Mouse (Mus musculus): ENCODE results near the gene Olfr364-ps1. TPM values are rescaled to one million over a fixed set of nuclear protein-coding genes. Genes with fewer than 3 reads are reported as not detected.

The Olfr364-ps1 gene
- not detected in 2 replicates for polyA plus RNA-seq (2015; fragmentation: Nextera tagmentation; extraction: Ambion mirVana)

GRCm38 (mm10) chr2:37139022-37139421 is at the start of gene Olfr364-ps1:
Gene Olfr364-ps1, plus strand, starts transcription at chr2:37139322.
- 53% methylated on average over 3 of the region's 3 CpGs for WGBS (ENCODE audit: insufficient replicate concordance)
- Histone ChIP-seq H3K36me3 (ENCODE audit: control insufficient read depth, insufficient read depth) (no peaks in the 10 kb centered on the region), H3K9me3 (replicated peaks; ENCODE audit: control insufficient read depth, low read length) (no peaks in the 10 kb centered on the region)

GRCm38 (mm10) chr2:37117810-37118209 is 21.3 kb upstream of the Olfr364-ps1 start, which contains the start of gene Olfr362:
Gene Olfr362, minus strand, starts transcription at chr2:37117910.
- Histone ChIP-seq H3K4me1 (ENCODE audit: control insufficient read depth, low read depth, low read length) (no peaks in the 10 kb centered on the region), H3K27ac (ENCODE audit: low read length) (no peak within 1 kb of the TSS), H3K27me3 (ENCODE audit: control insufficient read depth, insufficient read depth, low read depth, low read length) (no peaks in the 10 kb centered on the region), H3K36me3 (ENCODE audit: control insufficient read depth, insufficient read depth) (no peaks in the 10 kb centered on the region), H3K4me2 (ENCODE audit: low read depth, low read length) (no peak within 1 kb of the TSS), H3K9ac (ENCODE audit: low read depth, low read length) (no peak within 1 kb of the TSS), H3K9me3 (replicated peaks; ENCODE audit: control insufficient read depth, low read length) (no peaks in the 10 kb centered on the region; the same call in 1 of the 2 replicates), H3K4me3 (ENCODE audit: low read depth, low read length) (no peak within 1 kb of the TSS)
- WGBS (ENCODE audit: insufficient replicate concordance), result 76% methylated on average over 1 of the region's 1 CpGs
- no peak for ATAC-seq (ENCODE audit: low read depth)

More at GRCm38 (mm10) chr2:37139022-37139421, at the start of gene Olfr364-ps1:
- ATAC-seq (ENCODE audit: low read depth), result no peak
- Histone ChIP-seq H3K4me1 (ENCODE audit: control insufficient read depth, low read depth, low read length) (no peaks in the 10 kb centered on the region), H3K9ac (ENCODE audit: low read depth, low read length) (no peak within 1 kb of the TSS), H3K4me2 (ENCODE audit: low read depth, low read length) (no peak within 1 kb of the TSS), H3K27me3 (ENCODE audit: control insufficient read depth, insufficient read depth, low read depth, low read length) (no peaks in the 10 kb centered on the region), H3K27ac (ENCODE audit: low read length) (no peak within 1 kb of the TSS), H3K4me3 (ENCODE audit: low read depth, low read length) (no peak within 1 kb of the TSS)

- H3K4me3 ChIP-seq (ENCODE audit: low read depth, low read length), result no peak within 1 kb of the TSS
- no peaks in the 10 kb centered on the region for H3K9me3 ChIP-seq (replicated peaks; ENCODE audit: control insufficient read depth, low read length)
- no peaks in the 10 kb centered on the region for H3K4me1 ChIP-seq (ENCODE audit: control insufficient read depth, low read depth, low read length)
- no peaks in the 10 kb centered on the region for H3K27me3 ChIP-seq (ENCODE audit: control insufficient read depth, insufficient read depth, low read depth, low read length)
- no peak within 1 kb of the TSS for H3K9ac ChIP-seq (ENCODE audit: low read depth, low read length)
- no peak within 1 kb of the TSS for H3K27ac ChIP-seq (ENCODE audit: low read length)
- no peak for ATAC-seq (ENCODE audit: low read depth)
- H3K36me3 ChIP-seq (ENCODE audit: control insufficient read depth, insufficient read depth), result no peaks in the 10 kb centered on the region
- 43% methylated on average over 3 of the region's 3 CpGs for WGBS (ENCODE audit: insufficient replicate concordance)
- no peak within 1 kb of the TSS for H3K4me2 ChIP-seq (ENCODE audit: low read depth, low read length)
These were observed 48.8 kb downstream of the Olfr364-ps1 start, which contains the start of gene Olfr365 for GRCm38 (mm10) chr2:37187898-37188297. Gene Olfr365, plus strand, starts transcription at chr2:37188198.

Other genes with a start within 250 kb of the Olfr364-ps1 start
- gene Olfr353, start 246.4 kb upstream of the Olfr364-ps1 start, polyA plus RNA-seq (2015; fragmentation: Nextera tagmentation; extraction: Ambion mirVana), result not detected in 2 replicates
- not detected in 2 replicates for gene Olfr354, start 233.6 kb upstream of the Olfr364-ps1 start, polyA plus RNA-seq (2015; fragmentation: Nextera tagmentation; extraction: Ambion mirVana)
- gene Olfr355, start 210.4 kb upstream of the Olfr364-ps1 start, polyA plus RNA-seq (2015; fragmentation: Nextera tagmentation; extraction: Ambion mirVana), result not detected in 2 replicates
- gene Olfr356, start 202.2 kb upstream of the Olfr364-ps1 start, polyA plus RNA-seq (2015; fragmentation: Nextera tagmentation; extraction: Ambion mirVana), result not detected in 2 replicates
- gene Olfr357, start 145.5 kb upstream of the Olfr364-ps1 start, polyA plus RNA-seq (2015; fragmentation: Nextera tagmentation; extraction: Ambion mirVana), result not detected in 2 replicates
- gene Olfr358, start 130.0 kb upstream of the Olfr364-ps1 start, polyA plus RNA-seq (2015; fragmentation: Nextera tagmentation; extraction: Ambion mirVana), result not detected in 2 replicates
- gene Olfr360, start 73.6 kb upstream of the Olfr364-ps1 start, polyA plus RNA-seq (2015; fragmentation: Nextera tagmentation; extraction: Ambion mirVana), result not detected in 2 replicates
- gene Olfr361, start 50.0 kb upstream of the Olfr364-ps1 start, polyA plus RNA-seq (2015; fragmentation: Nextera tagmentation; extraction: Ambion mirVana), result not detected in 2 replicates
- gene Olfr362, start 21.4 kb upstream of the Olfr364-ps1 start, polyA plus RNA-seq (2015; fragmentation: Nextera tagmentation; extraction: Ambion mirVana), result not detected in 2 replicates
- not detected in 2 replicates for gene Olfr365, start 48.9 kb downstream of the Olfr364-ps1 start, polyA plus RNA-seq (2015; fragmentation: Nextera tagmentation; extraction: Ambion mirVana)
- gene Olfr366, start 72.3 kb downstream of the Olfr364-ps1 start, polyA plus RNA-seq (2015; fragmentation: Nextera tagmentation; extraction: Ambion mirVana), result not detected in 2 replicates
- not detected in 2 replicates for gene Olfr368, start 187.2 kb downstream of the Olfr364-ps1 start, polyA plus RNA-seq (2015; fragmentation: Nextera tagmentation; extraction: Ambion mirVana)
- gene Pdcl, start 220.0 kb downstream of the Olfr364-ps1 start, polyA plus RNA-seq (2015; fragmentation: Nextera tagmentation; extraction: Ambion mirVana), result 10.2 and 11.2 TPM in 2 replicates

Data from liver, embryonic 16.5 days (tissue).